Mouse (Mus musculus): ENCODE results near the gene Gpr37. TPM values are rescaled to one million over a fixed set of nuclear protein-coding genes. Genes with fewer than 3 reads are reported as not detected.

The Gpr37 gene
- polyA plus RNA-seq, 1 experiment = 0.01 TPM

DNA sequence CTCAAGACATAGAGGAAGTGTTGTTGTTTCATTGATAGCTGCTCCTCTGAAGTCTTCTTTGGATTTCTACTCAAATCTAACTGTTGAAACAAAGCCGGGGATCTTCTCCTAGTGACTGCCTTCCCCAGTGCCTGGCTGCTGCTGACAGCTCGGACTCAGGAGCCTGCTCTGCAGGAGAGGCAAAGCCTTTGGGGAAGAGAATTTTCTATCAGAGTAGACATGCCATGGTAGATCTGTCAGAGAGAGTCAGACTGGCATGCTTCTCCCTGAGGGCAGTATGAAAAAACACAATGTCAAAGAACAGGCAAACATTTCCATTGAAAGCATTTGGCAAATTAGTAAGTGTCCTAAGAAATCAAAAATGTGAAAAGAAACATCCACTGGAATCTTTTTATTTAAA, 9.4 kb upstream of the Gpr37 start:
- TF ChIP-seq CEBPB (IDR thresholded peaks at IDR 0.05; ENCODE audit: low read depth) (no peak), MYOD1 (IDR thresholded peaks at IDR 0.05; ENCODE audit: control insufficient read depth, insufficient read length, low read depth) (no peak), MAX (IDR thresholded peaks at IDR 0.05) (no peak), MYOG (IDR thresholded peaks at IDR 0.05; ENCODE audit: control insufficient read depth, extremely low read depth, insufficient read length) (no peak), USF1 (IDR thresholded peaks at IDR 0.05; ENCODE audit: low read depth) (no peak), FOSL1 (IDR thresholded peaks at IDR 0.05; ENCODE audit: insufficient read depth, low read length, poor library complexity, severe bottlenecking) (no peak), CTCF (IDR thresholded peaks at IDR 0.05; ENCODE audit: control insufficient read depth, insufficient read depth, insufficient read length) (no peak)
- no peaks in the 10 kb centered on the region for H3K79me3 ChIP-seq (ENCODE audit: low read depth)

DNA sequence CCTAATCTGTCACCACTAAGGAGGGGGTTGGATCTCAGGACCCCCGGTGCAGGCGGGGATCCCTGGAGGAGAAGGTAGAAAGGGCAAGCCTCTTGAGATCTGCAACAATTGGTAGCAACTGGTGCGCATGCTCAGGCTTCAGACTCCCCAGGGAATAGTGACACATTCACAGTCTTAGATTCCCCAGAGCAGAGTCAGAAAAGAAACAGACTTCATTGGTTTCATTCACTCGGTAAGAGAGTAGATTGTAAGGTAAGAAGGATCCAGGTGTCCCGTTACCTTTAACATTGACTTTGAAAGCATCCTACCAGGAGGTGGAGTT, 284 bp downstream of the Gpr37 start:
- Histone ChIP-seq H3K4me3 (ENCODE audit: insufficient read depth, poor library complexity, severe bottlenecking) (no peak overlapping the region), H3ac (ENCODE audit: control insufficient read depth, insufficient read length, low read depth) (no peak overlapping the region), H3K79me2 (ENCODE audit: control insufficient read depth, insufficient read depth) (no peaks in the 10 kb centered on the region), H3K27me3 (ENCODE audit: control insufficient read depth, insufficient read depth, insufficient read length) (no peaks in the 10 kb centered on the region), H3K79me3 (ENCODE audit: low read depth) (no peaks in the 10 kb centered on the region), H3K36me3 (ENCODE audit: control insufficient read depth, insufficient read depth) (no peaks in the 10 kb centered on the region)
- TF ChIP-seq MAX (IDR thresholded peaks at IDR 0.05) (no peak), CEBPB (IDR thresholded peaks at IDR 0.05; ENCODE audit: low read depth) (no peak), USF1 (IDR thresholded peaks at IDR 0.05; ENCODE audit: low read depth) (no peak), CTCF (IDR thresholded peaks at IDR 0.05; ENCODE audit: control insufficient read depth, insufficient read depth, insufficient read length) (no peak), MYOG (IDR thresholded peaks at IDR 0.05; ENCODE audit: control insufficient read depth, extremely low read depth, insufficient read length) (no peak), MYOD1 (IDR thresholded peaks at IDR 0.05; ENCODE audit: control insufficient read depth, insufficient read length, low read depth) (no peak), FOSL1 (IDR thresholded peaks at IDR 0.05; ENCODE audit: insufficient read depth, low read length, poor library complexity, severe bottlenecking) (no peak)

More for the DNA sequence above, 9.4 kb upstream of the Gpr37 start:
- no peaks in the 10 kb centered on the region for H3K79me2 ChIP-seq (ENCODE audit: control insufficient read depth, insufficient read depth)
- H3K27me3 ChIP-seq (ENCODE audit: control insufficient read depth, insufficient read depth, insufficient read length) = no peaks in the 10 kb centered on the region
- H3K4me3 ChIP-seq (ENCODE audit: insufficient read depth, poor library complexity, severe bottlenecking) = no peak overlapping the region
- no peaks in the 10 kb centered on the region for H3K36me3 ChIP-seq (ENCODE audit: control insufficient read depth, insufficient read depth)
- H3ac ChIP-seq (ENCODE audit: control insufficient read depth, insufficient read length, low read depth) = no peak overlapping the region

DNA sequence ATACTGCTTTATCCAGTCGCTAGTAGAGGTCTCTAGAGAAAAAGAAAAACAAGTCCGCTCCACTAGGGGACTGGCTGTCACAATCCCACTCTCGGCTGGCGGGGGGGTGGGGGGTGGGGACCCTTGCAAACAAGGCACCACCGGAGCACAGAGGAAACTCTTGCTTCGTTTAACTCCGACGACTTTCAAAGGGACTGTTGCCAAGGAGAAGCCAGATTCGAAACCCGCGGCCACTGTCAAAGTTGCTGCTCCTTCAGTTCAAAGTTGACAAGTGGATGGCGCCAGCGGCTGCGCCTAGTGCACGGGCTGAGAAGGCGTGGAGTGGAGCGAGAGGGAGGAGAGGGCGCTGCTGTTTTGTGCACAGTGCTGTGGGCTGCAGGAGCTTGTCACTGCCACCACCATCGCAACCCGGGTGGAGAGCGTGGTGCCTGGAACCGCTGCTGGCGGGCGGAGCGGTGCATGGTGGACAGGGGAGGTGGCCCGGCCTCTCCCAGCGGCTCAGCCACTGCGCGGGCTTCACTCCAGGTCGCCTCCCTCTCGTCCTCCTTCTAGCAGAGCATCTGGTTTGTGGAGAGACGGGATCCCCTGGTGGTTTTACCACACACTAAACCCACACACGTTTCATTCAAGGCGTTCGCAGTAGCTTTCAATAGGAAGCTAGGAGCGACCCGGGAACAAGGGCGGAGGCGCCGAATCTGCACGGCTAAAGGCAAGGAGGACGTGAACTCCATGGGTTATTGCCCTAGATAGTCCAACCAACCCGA, 827 bp downstream of the Gpr37 start:
- Histone ChIP-seq H3K36me3 (ENCODE audit: control insufficient read depth, insufficient read depth) (no peaks in the 10 kb centered on the region), H3K4me3 (ENCODE audit: insufficient read depth, poor library complexity, severe bottlenecking) (no peak overlapping the region), H3K79me2 (ENCODE audit: control insufficient read depth, insufficient read depth) (no peaks in the 10 kb centered on the region), H3K79me3 (ENCODE audit: low read depth) (no peaks in the 10 kb centered on the region), H3ac (ENCODE audit: control insufficient read depth, insufficient read length, low read depth) (peak overlapping the region; percentile 36), H3K27me3 (ENCODE audit: control insufficient read depth, insufficient read depth, insufficient read length) (no peaks in the 10 kb centered on the region)
- TF ChIP-seq MAX (IDR thresholded peaks at IDR 0.05) = no peak

DNA sequence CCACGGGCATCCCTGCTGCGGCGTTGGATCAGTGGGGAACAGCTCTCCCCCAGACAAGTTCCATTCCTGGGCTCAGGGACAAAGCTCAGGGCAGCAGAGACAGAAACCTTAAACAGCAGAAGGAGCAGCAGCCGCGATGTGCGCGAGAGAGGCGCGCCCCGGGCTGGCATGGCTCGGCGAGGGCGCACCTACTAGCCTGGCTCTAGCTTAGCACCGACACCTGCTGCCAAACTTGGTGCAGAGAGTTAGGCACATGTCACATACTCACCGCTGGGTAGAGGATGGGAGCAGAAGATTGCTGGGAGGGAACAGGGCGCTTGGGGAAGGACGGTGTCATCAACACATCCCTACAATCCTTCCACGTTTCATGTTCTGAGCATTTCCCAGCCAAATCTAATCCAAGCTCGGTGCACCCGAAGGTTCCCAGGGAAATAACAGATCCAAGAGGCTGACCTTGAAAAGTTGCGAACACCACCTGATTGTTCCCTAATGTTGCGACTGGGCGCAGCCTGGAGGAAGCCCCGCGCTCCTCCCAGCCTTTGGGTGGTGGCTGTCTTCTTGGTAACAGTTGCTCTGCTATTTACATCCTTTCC, 1.5 kb downstream of the Gpr37 start:
- no peak for TF ChIP-seq MYOD1 (IDR thresholded peaks at IDR 0.05; ENCODE audit: control insufficient read depth, insufficient read length, low read depth)
- TF ChIP-seq MAX (IDR thresholded peaks at IDR 0.05) = no peak
- no peak for TF ChIP-seq MYOG (IDR thresholded peaks at IDR 0.05; ENCODE audit: control insufficient read depth, extremely low read depth, insufficient read length)
- no peak for TF ChIP-seq USF1 (IDR thresholded peaks at IDR 0.05; ENCODE audit: low read depth)
- no peak for TF ChIP-seq CTCF (IDR thresholded peaks at IDR 0.05; ENCODE audit: control insufficient read depth, insufficient read depth, insufficient read length)
- no peak for TF ChIP-seq FOSL1 (IDR thresholded peaks at IDR 0.05; ENCODE audit: insufficient read depth, low read length, poor library complexity, severe bottlenecking)
- H3K79me2 ChIP-seq (ENCODE audit: control insufficient read depth, insufficient read depth) = no peaks in the 10 kb centered on the region
- H3K27me3 ChIP-seq (ENCODE audit: control insufficient read depth, insufficient read depth, insufficient read length) = no peaks in the 10 kb centered on the region
- H3K4me3 ChIP-seq (ENCODE audit: insufficient read depth, poor library complexity, severe bottlenecking) = no peak overlapping the region
- H3ac ChIP-seq (ENCODE audit: control insufficient read depth, insufficient read length, low read depth) = no peak overlapping the region
- H3K36me3 ChIP-seq (ENCODE audit: control insufficient read depth, insufficient read depth) = no peaks in the 10 kb centered on the region
- no peaks in the 10 kb centered on the region for H3K79me3 ChIP-seq (ENCODE audit: low read depth)

DNA sequence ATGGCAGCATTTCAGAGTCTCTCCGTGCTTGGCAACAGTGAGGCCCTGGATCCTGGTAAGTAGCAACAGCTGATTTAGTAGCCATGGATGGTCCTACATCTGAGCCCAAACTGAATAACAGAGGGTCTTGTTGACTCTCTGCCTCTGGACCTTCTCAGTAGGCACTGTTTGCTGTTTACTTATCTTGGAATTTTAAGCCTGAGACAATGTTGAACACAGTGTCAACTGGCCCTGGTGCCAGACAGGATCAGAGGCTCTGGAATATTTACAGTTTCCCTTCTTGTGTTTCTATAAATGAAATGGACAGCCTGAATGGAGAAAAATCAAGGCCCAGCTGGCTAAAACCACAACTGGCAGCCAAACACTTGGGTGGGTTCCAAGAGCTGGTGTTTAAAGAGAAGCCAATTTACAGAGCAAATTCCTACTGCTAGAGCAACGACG, 3.7 kb downstream of the Gpr37 start:
- H3K36me3 ChIP-seq (ENCODE audit: control insufficient read depth, insufficient read depth) = no peaks in the 10 kb centered on the region
- no peaks in the 10 kb centered on the region for H3K79me3 ChIP-seq (ENCODE audit: low read depth)
- no peaks in the 10 kb centered on the region for H3K27me3 ChIP-seq (ENCODE audit: control insufficient read depth, insufficient read depth, insufficient read length)
- no peak overlapping the region for H3K4me3 ChIP-seq (ENCODE audit: insufficient read depth, poor library complexity, severe bottlenecking)
- TF ChIP-seq CEBPB (IDR thresholded peaks at IDR 0.05; ENCODE audit: low read depth) = no peak
- no peaks in the 10 kb centered on the region for H3K79me2 ChIP-seq (ENCODE audit: control insufficient read depth, insufficient read depth)
- no peak overlapping the region for H3ac ChIP-seq (ENCODE audit: control insufficient read depth, insufficient read length, low read depth)

DNA sequence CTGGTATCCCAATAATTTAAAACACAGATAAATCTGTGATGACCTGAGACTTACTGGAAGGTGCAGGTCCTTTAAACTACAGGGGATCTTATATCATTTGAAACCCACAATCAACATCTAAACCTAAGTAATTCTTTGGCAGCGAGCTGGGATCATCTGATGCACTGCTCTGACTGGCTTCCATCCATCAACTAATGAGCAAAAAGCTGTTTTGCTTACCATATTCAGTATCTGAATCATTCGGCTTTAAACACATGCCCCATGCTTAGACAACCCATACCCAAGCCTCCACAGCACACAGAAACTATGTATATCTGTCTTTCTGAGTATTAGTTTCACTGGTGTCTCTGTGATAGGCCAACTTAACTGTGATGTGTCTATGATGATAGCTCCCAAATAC, 6.1 kb downstream of the Gpr37 start:
- Histone ChIP-seq H3ac (ENCODE audit: control insufficient read depth, insufficient read length, low read depth) (no peak overlapping the region), H3K27me3 (ENCODE audit: control insufficient read depth, insufficient read depth, insufficient read length) (no peaks in the 10 kb centered on the region), H3K79me2 (ENCODE audit: control insufficient read depth, insufficient read depth) (no peaks in the 10 kb centered on the region), H3K36me3 (ENCODE audit: control insufficient read depth, insufficient read depth) (no peaks in the 10 kb centered on the region), H3K4me3 (ENCODE audit: insufficient read depth, poor library complexity, severe bottlenecking) (no peak overlapping the region), H3K79me3 (ENCODE audit: low read depth) (no peaks in the 10 kb centered on the region)
- TF ChIP-seq MYOG (IDR thresholded peaks at IDR 0.05; ENCODE audit: control insufficient read depth, extremely low read depth, insufficient read length) (no peak), CTCF (IDR thresholded peaks at IDR 0.05; ENCODE audit: control insufficient read depth, insufficient read depth, insufficient read length) (no peak), MYOD1 (IDR thresholded peaks at IDR 0.05; ENCODE audit: control insufficient read depth, insufficient read length, low read depth) (no peak), FOSL1 (IDR thresholded peaks at IDR 0.05; ENCODE audit: insufficient read depth, low read length, poor library complexity, severe bottlenecking) (no peak), CEBPB (IDR thresholded peaks at IDR 0.05; ENCODE audit: low read depth) (no peak), USF1 (IDR thresholded peaks at IDR 0.05; ENCODE audit: low read depth) (no peak), MAX (IDR thresholded peaks at IDR 0.05) (no peak)
